Mouse (Mus musculus) MEL (cell line): Measurements from ENCODE around the gene Fam122b.

Experiments used
- CHD2 ChIP-seq: IDR thresholded peaks from 2 replicates; pipeline ENCODE4 v1.6.1; 2011; ENCODE audit warnings: low read length, improper control_type of control experiment
- CTCF ChIP-seq, 3 experiments: IDR thresholded peaks in 2 of 3; conservative IDR thresholded peaks in 1 of 3; 2 replicates each; pipeline ENCODE4 v1.5.1; 2011 to 2012; ENCODE audit warnings: low read length in 3 of 3, low read depth in 2 of 3, mild to moderate bottlenecking in 2 of 3, improper control_type of control experiment in 1 of 3, inconsistent platforms in 1 of 3, mixed read lengths in 1 of 3, moderate library complexity in 1 of 3; ENCODE audit not compliant: control insufficient read depth in 1 of 3, insufficient read depth in 1 of 3, poor library complexity in 1 of 3, severe bottlenecking in 1 of 3
- EP300 ChIP-seq, 2 experiments: IDR thresholded peaks; 2 replicates each; pipeline ENCODE4 v1.6.1; 2011; ENCODE audit warnings: improper control_type of control experiment in 2 of 2, low read length in 2 of 2, low read depth in 1 of 2, mild to moderate bottlenecking in 1 of 2
- JUND ChIP-seq: IDR thresholded peaks from 2 replicates; pipeline ENCODE4 v1.6.1; 2011; ENCODE audit warnings: low read depth, mild to moderate bottlenecking, improper control_type of control experiment, low read length
- MAZ ChIP-seq: IDR thresholded peaks from 2 replicates; pipeline ENCODE4 v1.6.1; 2012; ENCODE audit warnings: low read depth, mild to moderate bottlenecking, inconsistent platforms, low read length, improper control_type of control experiment
- MXI1 ChIP-seq: IDR thresholded peaks from 2 replicates; pipeline ENCODE4 v1.6.1; 2011; ENCODE audit warnings: mild to moderate bottlenecking, low read depth, low read length, improper control_type of control experiment
- POLR2A ChIP-seq, 2 experiments: IDR thresholded peaks; 2 replicates each; pipeline ENCODE4 v1.6.1; 2011 to 2012; ENCODE audit warnings: low read length in 2 of 2, mild to moderate bottlenecking in 2 of 2, control low read depth in 1 of 2, improper control_type of control experiment in 1 of 2, low read depth in 1 of 2, moderate library complexity in 1 of 2; ENCODE audit not compliant: control insufficient read depth in 1 of 2, insufficient read depth in 1 of 2, poor library complexity in 1 of 2
- SMC3 ChIP-seq: IDR thresholded peaks from 2 replicates; pipeline ENCODE4 v1.6.1; 2011; ENCODE audit warnings: low read depth, low read length, improper control_type of control experiment
- TAL1 ChIP-seq: IDR thresholded peaks from 2 replicates; pipeline ENCODE4 v1.6.1; 2012; ENCODE audit warnings: mild to moderate bottlenecking, inconsistent platforms, low read length, moderate library complexity, mixed read lengths
- TCF12 ChIP-seq: IDR thresholded peaks from 2 replicates; pipeline ENCODE4 v1.6.1; 2014; ENCODE audit warnings: low read depth, mild to moderate bottlenecking, inconsistent platforms, low read length, improper control_type of control experiment, moderate library complexity
- USF2 ChIP-seq, 2 experiments: IDR thresholded peaks; 2 replicates each; pipeline ENCODE4 v1.6.1; 2011 to 2012; ENCODE audit warnings: improper control_type of control experiment in 2 of 2, low read length in 2 of 2, borderline replicate concordance in 1 of 2, inconsistent platforms in 1 of 2, low read depth in 1 of 2, mild to moderate bottlenecking in 1 of 2; ENCODE audit not compliant: insufficient read depth in 1 of 2
- ZC3H11A ChIP-seq: IDR thresholded peaks from 2 replicates; pipeline ENCODE4 v1.6.1; 2012; ENCODE audit warnings: low read depth, mild to moderate bottlenecking, inconsistent platforms, low read length, improper control_type of control experiment
- ZKSCAN1 ChIP-seq: IDR thresholded peaks from 2 replicates; pipeline ENCODE4 v1.6.1; 2012; ENCODE audit warnings: low read depth, mild to moderate bottlenecking, inconsistent platforms, low read length, improper control_type of control experiment, moderate library complexity

GRCm38 (mm10) chrX:53236404-53236803, 33.2 kb downstream of the Fam122b start:
- no peak for TF ChIP-seq POLR2A (IDR thresholded peaks at IDR 0.05; ENCODE audit: control insufficient read depth in 1 of 2, insufficient read depth in 1 of 2, low read depth in 1 of 2, low read length in 2 of 2, poor library complexity in 1 of 2)
- no peak for TF ChIP-seq CTCF (IDR thresholded peaks at IDR 0.05 in 2 of 3, conservative IDR thresholded peaks at IDR 0.05 in 1 of 3; ENCODE audit: control insufficient read depth in 1 of 3, insufficient read depth in 1 of 3, low read depth in 2 of 3, low read length in 3 of 3, poor library complexity in 1 of 3, severe bottlenecking in 1 of 3)
- no peak for TF ChIP-seq MAZ
- no peak for TF ChIP-seq EP300 (IDR thresholded peaks at IDR 0.05; ENCODE audit: low read depth in 1 of 2, low read length in 2 of 2)
- TF ChIP-seq ZC3H11A, result no peak
- TF ChIP-seq USF2 (IDR thresholded peaks at IDR 0.05; ENCODE audit: borderline replicate concordance in 1 of 2, insufficient read depth in 1 of 2, low read depth in 1 of 2, low read length in 2 of 2), result no peak
- no peak for TF ChIP-seq JUND
- no peak for TF ChIP-seq TAL1
- no peak for TF ChIP-seq ZKSCAN1
- TF ChIP-seq TCF12, result no peak
- no peak for TF ChIP-seq CHD2
- no peak for TF ChIP-seq MXI1
- TF ChIP-seq SMC3, result no peak
